Mouse (Mus musculus) cerebellum, postnatal 25 days (tissue): ENCODE results near the gene Acsbg2.

Source experiments
- DNase-seq, 2 experiments: peaks; one replicate each; pipeline ENCODE4 v3.0.0; 2021; ENCODE audit warnings: mixed read lengths in 2 of 2

Acsbg2 gene

GRCm38 (mm10) chr17:56874237-56874636, at the start of gene Acsbg2:
Gene Acsbg2 (minus strand): TSS chr17:56874447.
- DNase-seq, result no peak

- DNase-seq, result no peak
Measured at GRCm38 (mm10) chr17:56919725-56920124, 45.5 kb upstream of the Acsbg2 start.

- DNase-seq, result no peak
Measured at GRCm38 (mm10) chr17:56917166-56917565, 42.9 kb upstream of the Acsbg2 start.

- no peak for DNase-seq
Measured at GRCm38 (mm10) chr17:56913444-56913843, 39.2 kb upstream of the Acsbg2 start.

GRCm38 (mm10) chr17:56913023-56913422, 38.8 kb upstream of the Acsbg2 start:
- no peak for DNase-seq

- DNase-seq, result peak; percentile 45 to 58
Measured at GRCm38 (mm10) chr17:56909764-56910163, 35.5 kb upstream of the Acsbg2 start.

GRCm38 (mm10) chr17:56907887-56908286, 33.6 kb upstream of the Acsbg2 start:
- DNase-seq, result no peak

- DNase-seq, result no peak
Measured at GRCm38 (mm10) chr17:56907096-56907495, 32.8 kb upstream of the Acsbg2 start.

GRCm38 (mm10) chr17:56906166-56906565, 31.9 kb upstream of the Acsbg2 start:
- DNase-seq, result no peak

GRCm38 (mm10) chr17:56902698-56903097, 28.5 kb upstream of the Acsbg2 start:
- no peak for DNase-seq

- DNase-seq, result peak; percentile 84 to 91
Measured at GRCm38 (mm10) chr17:56897630-56898195, 23.5 kb upstream of the Acsbg2 start.

- DNase-seq, result no peak
Measured at GRCm38 (mm10) chr17:56896513-56897129, 22.4 kb upstream of the Acsbg2 start.

GRCm38 (mm10) chr17:56895368-56895918, 21.2 kb upstream of the Acsbg2 start:
- DNase-seq, result no peak

GRCm38 (mm10) chr17:56890018-56890417, 15.8 kb upstream of the Acsbg2 start:
- no peak for DNase-seq

- DNase-seq, result no peak
Measured at GRCm38 (mm10) chr17:56888050-56888449, 13.8 kb upstream of the Acsbg2 start.

GRCm38 (mm10) chr17:56884809-56885208, 10.6 kb upstream of the Acsbg2 start:
- DNase-seq, result no peak

- DNase-seq, result no peak
Measured at GRCm38 (mm10) chr17:56884331-56884730, 10.1 kb upstream of the Acsbg2 start.

- DNase-seq, result no peak
Measured at GRCm38 (mm10) chr17:56883612-56884011, 9.4 kb upstream of the Acsbg2 start.

GRCm38 (mm10) chr17:56877426-56877825, 3.2 kb upstream of the Acsbg2 start:
- no peak for DNase-seq

- DNase-seq, result no peak
Measured at GRCm38 (mm10) chr17:56876981-56877380, 2.7 kb upstream of the Acsbg2 start.

- DNase-seq, result no peak
Measured at GRCm38 (mm10) chr17:56876465-56876864, 2.2 kb upstream of the Acsbg2 start.

- DNase-seq, result no peak
Measured at GRCm38 (mm10) chr17:56874936-56875651, 847 bp upstream of the Acsbg2 start, which contains the start of gene 1700061G19Rik. Gene 1700061G19Rik (plus strand): TSS chr17:56875477.

- DNase-seq, result no peak
Measured at GRCm38 (mm10) chr17:56872512-56872911, 1.7 kb downstream of the Acsbg2 start.

GRCm38 (mm10) chr17:56871767-56872166, 2.5 kb downstream of the Acsbg2 start:
- no peak for DNase-seq
